Mouse (Mus musculus) brain, adult 10 weeks (tissue): ENCODE measurements around the gene Olfr1391. TPM values are rescaled to one million over a fixed set of nuclear protein-coding genes. Genes with fewer than 3 reads are reported as not detected.

Source experiments
- polyA plus RNA-seq: library from polyadenylated mRNA; stranded (reverse); fragments of 350-450 nt; fragmentation: Illumina TruSeq; extraction: RNeasy Lipid Tissue Mini Kit (QIAGEN cat#74804); gene quantifications from one replicate; pipeline ENCODE4 v1.2.3, GENCODE M21; 2015; ENCODE audit warnings: low read depth, low replicate concordance

Olfr1391 gene
- not detected for polyA plus RNA-seq

GRCm38 (mm10) chr11:49322442-49322841 is at the start of gene Olfr1391:
TSS of gene Olfr1391 (plus strand) at chr11:49322742.

DNA sequence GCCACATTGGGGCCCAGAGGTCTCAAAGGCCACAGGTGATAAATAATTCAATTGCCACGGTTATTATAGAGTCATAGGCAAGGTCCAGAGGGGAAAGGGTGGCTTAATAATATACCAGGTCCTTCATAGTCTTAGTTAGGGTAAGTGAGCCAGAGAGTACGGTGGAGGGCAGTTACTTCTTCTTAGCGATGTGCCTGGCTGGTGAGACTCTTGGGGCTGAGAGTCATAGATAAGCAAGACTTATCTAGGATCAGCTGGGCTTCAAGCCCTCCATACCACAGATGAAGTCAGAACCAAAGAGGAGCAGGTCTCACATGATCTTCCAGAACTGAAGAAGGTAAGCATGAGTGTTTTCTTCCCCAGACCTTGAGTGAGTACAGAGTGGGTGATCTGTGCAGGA is 44.3 kb upstream of the Olfr1391 start, which contains the start of gene Olfr1393:
TSS of gene Olfr1393 (plus strand) at position 83 of the 400 bp plus-strand sequence.

DNA sequence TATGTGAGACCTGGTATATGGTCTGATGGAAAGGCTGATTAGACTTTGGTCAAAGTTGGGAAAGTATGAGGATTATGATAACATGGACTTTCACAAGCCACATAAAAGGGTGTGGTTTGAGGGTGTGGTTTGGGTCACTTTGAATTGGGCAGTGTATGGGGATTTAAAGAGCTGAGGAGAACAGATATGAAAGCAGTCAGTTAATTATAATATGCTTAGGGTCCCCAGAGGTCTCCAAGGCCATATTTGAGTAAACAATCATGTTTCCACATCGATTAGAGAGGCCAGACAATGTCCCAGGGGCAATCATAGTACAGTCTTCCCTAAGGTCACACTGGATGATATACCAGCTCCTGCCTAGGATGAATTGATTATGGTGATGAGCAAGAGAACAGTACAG is 37.6 kb upstream of the Olfr1391 start, which contains the start of gene Olfr1392:
TSS of gene Olfr1392 (plus strand) at position 301 of the 400 bp plus-strand sequence.

GRCm38 (mm10) chr11:49304441-49304840 is 18.1 kb upstream of the Olfr1391 start, which contains the start of gene Olfr10:
TSS of gene Olfr10 (plus strand) at chr11:49304741.

GRCm38 (mm10) chr11:49334888-49335287 is 12.3 kb downstream of the Olfr1391 start, which contains the start of gene Olfr1390:
TSS of gene Olfr1390 (plus strand) at chr11:49335188.

Other genes with a start within 250 kb of the Olfr1391 start
- gene Ifi47, start 246.2 kb upstream of the Olfr1391 start, polyA plus RNA-seq = 2.4 TPM
- not detected for gene Olfr1396, start 207.9 kb upstream of the Olfr1391 start, polyA plus RNA-seq
- not detected for gene Olfr1395, start 180.5 kb upstream of the Olfr1391 start, polyA plus RNA-seq
- not detected for gene Olfr1394, start 168.4 kb upstream of the Olfr1391 start, polyA plus RNA-seq
- gene Btnl9, start 135.6 kb upstream of the Olfr1391 start, polyA plus RNA-seq = 0.07 TPM
- 28.5 TPM for gene Zfp62, start 119.5 kb upstream of the Olfr1391 start, polyA plus RNA-seq
- gene Mgat1, start 78.6 kb upstream of the Olfr1391 start, polyA plus RNA-seq = 50.2 TPM
- gene Olfr1393, start 44.4 kb upstream of the Olfr1391 start, polyA plus RNA-seq = 0.80 TPM
- not detected for gene Olfr1392, start 37.5 kb upstream of the Olfr1391 start, polyA plus RNA-seq
- not detected for gene Olfr10, start 18.0 kb upstream of the Olfr1391 start, polyA plus RNA-seq
- gene Olfr1390, start 12.4 kb downstream of the Olfr1391 start, polyA plus RNA-seq = not detected
- gene Olfr1389, start 100.3 kb downstream of the Olfr1391 start, polyA plus RNA-seq = not detected
- gene Olfr1388, start 113.9 kb downstream of the Olfr1391 start, polyA plus RNA-seq = 0.13 TPM
- not detected for gene Olfr1387, start 132.6 kb downstream of the Olfr1391 start, polyA plus RNA-seq
- not detected for gene Olfr1386, start 142.3 kb downstream of the Olfr1391 start, polyA plus RNA-seq
- not detected for gene Olfr1385, start 166.3 kb downstream of the Olfr1391 start, polyA plus RNA-seq
- gene Olfr1384, start 184.0 kb downstream of the Olfr1391 start, polyA plus RNA-seq = not detected
- not detected for gene Olfr1383, start 196.9 kb downstream of the Olfr1391 start, polyA plus RNA-seq
- not detected for gene Olfr1382, start 205.5 kb downstream of the Olfr1391 start, polyA plus RNA-seq
- gene Olfr1381, start 220.7 kb downstream of the Olfr1391 start, polyA plus RNA-seq = not detected
- gene Olfr1380, start 234.1 kb downstream of the Olfr1391 start, polyA plus RNA-seq = not detected